Mouse (Mus musculus) erythroblast, embryonic 14.5 days (primary cell): ENCODE data around the gene Nat8f2.
"Not testable (repeated sequence)": the region's sequence is repeated elsewhere in the genome, so short reads cannot be mapped to it uniquely, and the experiment has no call there.

Experiments used
- GATA1 ChIP-seq: IDR thresholded peaks from 2 replicates; pipeline ENCODE4 v1.6.1; 2012; ENCODE audit warnings: low read length, inconsistent platforms, mixed read lengths
- TAL1 ChIP-seq: IDR thresholded peaks from 3 replicates; pipeline ENCODE4 v1.6.1; 2012; ENCODE audit warnings: low read length, inconsistent platforms, mixed read lengths

GRCm38 (mm10) chr6:85834504-85835100 is 34.4 kb downstream of the Nat8f2 start:
- TF ChIP-seq TAL1, GATA1: not testable (repeated sequence)
